Mouse (Mus musculus) megakaryocyte-erythroid progenitor cell, adult 5-6 weeks (primary cell): ENCODE data around the gene Prkar2b. TPM values are rescaled to one million over a fixed set of nuclear protein-coding genes. Genes with fewer than 3 reads are reported as not detected.

Experiments
- ATAC-seq: replicated peaks from 2 replicates; pipeline ENCODE4 v1.8.0; 2016; ENCODE audit warnings: mild to moderate bottlenecking, inconsistent platforms; ENCODE audit not compliant: severe bottlenecking, poor library complexity, low FRiP score, low TSS enrichment
- total RNA-seq, 2 experiments: library from RNA; stranded (forward) in 1 of 2; stranded (reverse) in 1 of 2; fragments of 200-1000, 215-1000 nt in 1 of 2; fragments of >200 nt in 1 of 2; fragmentation: Nextera tagmentation in 1 of 2; gene quantifications; 2 replicates each; pipeline ENCODE4 v1.2.3; 2014 to 2017

Gene Prkar2b
- total RNA-seq, 2 experiments from 2014 or later, result 110 to 158 TPM

DNA sequence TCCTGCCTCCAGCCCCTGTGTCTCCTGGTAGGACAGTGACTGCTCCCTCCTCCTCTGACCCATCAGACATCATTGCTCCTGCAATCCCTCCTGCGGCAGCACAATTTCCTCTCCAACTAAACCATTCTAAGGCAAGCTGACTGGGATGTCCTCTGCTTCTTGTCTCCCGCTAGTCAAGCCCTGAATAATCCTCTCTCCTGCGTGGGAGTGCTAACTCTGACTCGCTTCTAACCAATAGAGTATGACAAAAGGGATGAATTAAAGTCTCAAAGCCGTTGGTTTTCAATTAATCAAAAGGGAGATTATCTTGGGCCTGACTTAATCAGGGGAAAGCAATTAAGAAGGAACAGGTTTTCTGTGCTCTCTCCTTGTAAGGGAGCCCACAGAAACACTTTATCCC lies 4.9 kb upstream of the Prkar2b start:
- no peak for ATAC-seq

- ATAC-seq, result peak; percentile 44
Observed at GRCm38 (mm10) chr12:32060247-32061089, 628 bp downstream of the Prkar2b start.

DNA sequence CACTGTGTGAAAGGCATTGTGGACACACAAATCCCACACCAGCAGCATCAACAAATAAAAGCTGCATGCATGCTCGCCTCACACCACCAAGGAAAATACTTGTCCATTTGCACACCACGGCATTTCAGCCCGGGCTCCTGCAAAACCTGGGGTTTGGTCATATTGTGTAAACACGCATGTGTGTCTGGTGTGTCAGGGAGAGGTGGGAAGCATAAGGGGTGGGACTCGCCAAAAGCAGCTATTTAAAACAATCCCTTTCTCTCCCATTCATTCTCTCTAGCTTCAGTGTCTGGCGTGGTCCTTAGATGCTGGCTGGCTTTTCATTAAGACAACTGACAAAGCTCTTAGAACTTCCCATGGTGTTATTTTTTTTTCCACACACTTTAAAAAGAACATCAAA lies 1.4 kb downstream of the Prkar2b start:
- ATAC-seq, result no peak

- ATAC-seq, result no peak
Observed at GRCm38 (mm10) chr12:32059135-32059534, 2.0 kb downstream of the Prkar2b start.

DNA sequence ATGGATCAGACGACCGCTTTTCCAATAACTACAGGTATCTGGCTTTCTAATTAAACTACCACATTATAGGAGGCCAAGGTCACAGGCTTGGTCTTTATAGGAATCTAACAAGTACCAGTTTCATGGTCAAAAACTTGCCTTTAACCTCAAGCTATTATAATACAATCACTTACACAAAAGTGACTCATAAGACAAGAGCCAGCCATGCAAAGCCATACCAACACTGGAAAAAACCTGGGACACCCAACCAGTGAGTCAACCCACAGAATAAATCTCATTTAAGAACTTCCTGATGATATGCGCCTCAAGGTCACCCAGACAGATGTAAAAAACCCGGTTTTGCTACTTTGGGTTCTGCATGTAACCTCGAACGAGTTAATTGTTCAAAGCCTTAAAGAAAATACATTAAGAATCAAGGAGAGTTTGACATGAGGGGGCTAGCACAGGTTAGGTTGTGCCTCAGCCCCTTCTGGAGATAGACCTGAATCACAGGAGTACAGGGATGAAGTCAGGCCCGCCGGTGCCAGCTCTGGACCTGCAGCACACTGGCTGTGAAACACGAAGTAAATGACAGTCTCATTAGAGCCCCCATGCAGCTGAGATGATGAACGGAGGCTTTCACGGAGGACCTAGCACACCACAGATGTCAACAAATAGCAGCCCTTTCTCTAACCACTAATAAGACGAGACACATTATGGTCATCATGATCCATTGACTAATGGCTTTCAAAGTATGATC lies 3.5 kb downstream of the Prkar2b start:
- ATAC-seq, result no peak

DNA sequence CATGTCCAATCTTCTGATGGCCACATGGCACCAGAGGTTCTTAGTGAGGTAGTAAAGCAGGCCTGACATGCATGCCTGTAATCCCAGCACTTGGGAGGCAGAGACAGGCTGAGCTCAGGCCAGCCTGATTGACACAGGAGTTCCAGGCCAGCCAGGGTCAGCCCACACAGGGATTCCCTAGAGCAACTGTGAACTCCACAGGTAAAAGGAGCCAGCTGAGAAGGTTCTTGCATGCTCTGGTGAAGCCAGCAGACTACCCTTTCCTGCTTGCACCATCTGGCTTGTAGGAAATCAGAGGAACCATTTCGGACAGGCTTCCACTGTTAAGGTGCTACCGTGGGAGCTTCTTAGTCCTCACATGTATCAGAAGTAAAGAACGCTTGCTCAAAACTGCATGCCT lies 5.3 kb downstream of the Prkar2b start:
- ATAC-seq, result no peak

- peak; percentile 81 for ATAC-seq
Observed at GRCm38 (mm10) chr12:32054476-32055166, 6.5 kb downstream of the Prkar2b start.

DNA sequence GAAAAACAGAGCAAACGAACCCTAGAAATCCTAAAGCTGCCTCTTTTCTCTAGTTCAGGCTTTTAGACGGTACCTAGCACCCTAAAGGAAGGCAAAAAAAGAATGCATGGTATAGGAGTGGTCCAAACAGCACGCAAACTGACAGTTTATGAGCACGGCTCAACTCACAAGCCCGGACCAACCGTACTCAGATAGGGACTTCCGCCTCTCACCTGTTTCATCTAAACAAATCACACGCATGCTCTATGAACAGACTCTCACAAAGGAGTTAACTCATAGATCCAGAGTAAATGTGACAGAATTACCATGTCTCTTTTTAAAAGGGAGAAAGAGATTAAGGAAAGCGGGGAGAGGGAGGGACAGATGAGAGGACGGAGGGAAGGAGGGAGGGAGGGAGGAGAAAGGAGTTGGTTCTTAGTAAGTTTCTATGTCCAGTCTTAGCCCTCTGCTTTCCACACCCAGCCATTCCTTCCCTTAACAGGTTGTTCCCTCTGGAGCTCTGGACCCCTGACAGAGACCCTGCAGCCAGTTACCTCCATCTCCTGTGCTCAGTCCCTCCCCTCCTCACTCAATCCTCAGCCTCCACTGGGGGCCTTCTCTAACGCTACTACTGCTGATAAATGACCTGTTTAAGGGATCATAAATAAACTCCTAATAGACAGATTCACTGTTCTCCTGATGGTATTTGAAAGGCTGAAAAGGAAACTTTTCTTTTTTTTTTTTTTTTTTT lies 7.3 kb downstream of the Prkar2b start:
- ATAC-seq, result no peak

DNA sequence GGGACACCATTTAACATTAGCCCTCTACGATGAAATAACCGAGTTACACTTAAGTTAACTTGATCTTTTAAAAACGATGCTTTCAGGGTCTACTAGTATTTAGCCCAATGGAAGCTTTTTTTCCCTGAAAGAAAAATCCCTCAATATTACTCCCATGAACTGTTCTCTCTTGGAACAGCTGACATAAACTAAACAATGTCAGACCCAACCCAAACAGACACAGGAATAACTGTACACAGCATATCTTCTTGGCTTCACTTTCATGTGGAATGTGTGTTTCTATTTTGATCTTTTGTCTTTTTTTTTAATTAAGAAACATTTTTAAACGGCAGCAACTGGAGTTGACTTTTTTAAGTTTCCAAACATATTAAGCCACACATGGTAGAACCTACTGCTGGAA lies 8.2 kb downstream of the Prkar2b start:
- ATAC-seq, result no peak

DNA sequence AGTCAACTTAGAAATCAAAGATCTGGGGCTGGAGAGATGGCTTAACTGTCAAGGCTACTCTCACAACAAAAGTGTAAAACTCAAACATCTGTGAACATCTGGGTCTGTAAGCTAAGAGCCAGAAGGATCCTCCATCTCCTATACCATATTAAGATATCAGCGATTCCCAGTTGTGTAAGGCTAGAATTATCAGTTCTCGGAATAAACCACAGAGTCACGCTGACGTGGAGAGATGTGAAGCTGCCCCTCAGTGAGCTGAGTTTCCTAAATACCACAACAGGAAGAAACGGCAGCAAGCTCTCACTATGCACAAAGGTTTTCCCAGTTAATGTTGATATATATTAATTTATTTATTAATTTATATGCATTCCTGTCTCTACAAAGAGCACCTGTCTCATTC lies 10.9 kb downstream of the Prkar2b start:
- ATAC-seq, result peak; percentile 91

GRCm38 (mm10) chr12:32045566-32046330 lies 15.3 kb downstream of the Prkar2b start:
- ATAC-seq, result no peak

DNA sequence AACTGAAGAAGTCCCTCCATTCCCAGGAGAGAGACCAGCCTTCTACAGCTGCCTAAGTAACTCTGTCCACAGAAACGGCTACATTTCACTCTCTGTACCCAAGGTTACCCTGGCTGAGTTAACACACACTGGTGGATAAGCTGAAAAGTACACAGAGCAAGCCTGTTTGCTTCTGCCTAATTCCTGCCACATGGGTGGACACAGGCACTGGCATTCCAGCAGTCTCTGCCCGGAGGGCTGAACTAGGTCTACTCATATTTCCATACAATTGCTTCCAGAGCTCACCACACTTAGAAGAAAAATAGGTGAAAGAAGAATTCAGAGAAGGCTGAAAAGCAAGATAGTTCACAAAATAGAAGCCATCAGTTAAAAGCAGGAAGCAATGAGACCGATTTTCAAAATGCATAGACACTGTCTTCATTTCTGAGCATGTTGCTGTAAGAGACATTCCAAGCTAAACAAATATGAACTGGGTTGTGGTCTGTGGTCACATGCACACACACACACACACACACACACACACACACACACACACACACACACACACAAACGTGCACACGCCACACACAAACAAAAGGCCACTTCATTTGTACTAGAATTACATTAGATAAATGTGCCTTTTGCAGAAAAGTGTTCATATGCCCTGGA lies 16.5 kb downstream of the Prkar2b start:
- no peak for ATAC-seq

- no peak for ATAC-seq
Observed at GRCm38 (mm10) chr12:32033536-32033935, 27.6 kb downstream of the Prkar2b start.

- no peak for ATAC-seq
Observed at GRCm38 (mm10) chr12:32032917-32033316, 28.2 kb downstream of the Prkar2b start.

GRCm38 (mm10) chr12:32018376-32018750 lies 42.7 kb downstream of the Prkar2b start:
- peak; percentile 16; the same call in 1 of the 2 replicates for ATAC-seq

DNA sequence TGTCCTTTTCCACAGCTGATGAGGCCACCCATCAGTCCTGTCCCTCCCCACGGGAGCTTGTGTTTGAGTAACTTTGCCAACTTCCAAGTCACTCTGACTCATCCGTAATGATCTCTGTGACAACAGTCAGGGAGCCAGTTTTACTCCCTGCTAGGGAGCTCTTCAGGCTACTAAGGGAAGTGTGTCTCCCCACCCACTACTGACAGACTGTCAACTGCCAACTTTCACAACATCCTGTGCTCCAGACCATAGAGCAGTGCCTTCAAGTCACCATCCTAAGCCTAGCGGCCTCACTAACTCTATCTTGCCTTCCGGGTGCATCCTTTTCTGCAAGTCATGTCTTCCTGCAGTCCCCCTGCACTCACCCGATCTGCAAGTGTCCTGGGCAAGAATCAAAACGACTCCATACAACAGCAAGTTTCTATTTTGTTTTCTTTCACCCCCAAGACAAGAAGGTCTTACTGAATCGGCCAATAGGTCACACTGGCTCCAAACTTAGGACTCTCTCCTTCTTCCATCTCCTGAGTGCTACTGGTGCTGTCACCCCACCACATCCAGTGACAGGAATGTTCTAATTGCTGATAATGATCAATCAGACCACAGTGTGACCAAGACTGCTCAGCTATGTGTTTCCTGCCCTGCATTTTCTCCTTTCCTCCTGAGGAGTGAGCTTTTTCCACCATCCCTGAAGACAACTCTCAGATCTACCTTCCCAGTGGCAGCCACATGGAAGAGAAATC lies 43.3 kb downstream of the Prkar2b start:
- peak; percentile 78 for ATAC-seq

GRCm38 (mm10) chr12:32016472-32016871 lies 44.6 kb downstream of the Prkar2b start:
- no peak for ATAC-seq

DNA sequence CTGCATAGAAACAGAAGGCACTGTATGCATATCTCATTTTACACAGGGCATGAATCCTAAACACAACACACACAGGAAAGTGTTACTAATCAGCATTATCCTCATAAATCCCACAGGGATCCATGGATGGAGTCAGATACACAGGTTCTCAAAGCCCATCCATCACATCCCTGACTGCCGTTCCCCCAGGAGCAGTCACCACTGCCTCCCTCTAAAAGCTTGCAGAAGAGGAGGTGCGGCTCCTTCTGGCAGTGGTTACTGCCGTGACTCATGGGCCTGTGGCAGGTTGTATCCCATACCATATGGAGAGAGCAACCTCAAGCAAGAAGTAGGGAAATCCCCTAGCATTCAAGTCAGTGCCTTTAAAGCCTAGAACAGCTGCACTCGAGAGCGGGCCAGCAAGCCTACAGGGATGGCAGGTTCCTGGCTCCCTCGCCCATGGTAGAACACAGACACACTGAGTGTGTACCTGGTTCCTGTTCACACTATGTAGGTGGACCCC lies 45.8 kb downstream of the Prkar2b start:
- ATAC-seq, result peak; percentile 44
